Mouse (Mus musculus): ENCODE results near the gene Actr3b.

DNA sequence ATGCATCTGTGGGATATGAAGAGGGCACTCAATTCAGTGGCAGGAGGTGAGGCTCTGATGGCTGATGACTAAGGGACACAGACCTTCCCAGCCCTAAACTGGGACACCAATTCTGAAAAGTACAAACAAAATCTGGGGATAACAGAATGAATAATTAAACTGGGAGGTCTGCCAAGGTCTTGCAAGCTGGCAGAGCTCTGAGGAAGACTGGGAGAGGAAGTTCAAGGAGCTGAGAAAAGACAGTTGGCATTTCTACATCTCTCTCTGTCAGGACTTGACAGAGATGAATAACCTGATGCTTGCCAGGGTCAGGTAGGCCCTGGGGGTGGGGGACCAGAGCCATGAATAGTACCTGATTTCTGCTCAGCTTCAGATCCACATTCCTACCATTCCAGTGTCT, 8.2 kb upstream of the Actr3b start:
- TF ChIP-seq CTCF (IDR thresholded peaks at IDR 0.05; ENCODE audit: borderline replicate concordance, extremely low read depth, insufficient read depth, insufficient read length) (no peak), POLR2A (IDR thresholded peaks at IDR 0.05; ENCODE audit: borderline replicate concordance, extremely low read depth, insufficient read depth, insufficient read length, poor library complexity, severe bottlenecking) (no peak)

All from brain, embryonic 14.5 days (tissue).